Mouse (Mus musculus) MEL (cell line): ENCODE measurements at regions not wholly inside any gene's neighbourhood (a gene's known extent, or its start where the extent isn't known, plus 50 kb on each side); places are given as distances from the start of the nearest gene placed in this dataset.

Experiments
- DNase-seq: peaks from one replicate; pipeline ENCODE4 v3.0.0; 2011; ENCODE audit warnings: low read depth, low spot score
- H3K27ac ChIP-seq: 2 replicates; pipeline ENCODE4 v1.5.1; 2012; ENCODE audit warnings: low read depth, mild to moderate bottlenecking, control low read depth, low read length, moderate library complexity; ENCODE audit not compliant: control insufficient read depth
- H3K27me3 ChIP-seq, 2 experiments: fragments of 150-350 bp in 1 of 2; sonication (generic) in 1 of 2; 2 replicates each; pipeline ENCODE4 v1.6.1; 2012; ENCODE audit warnings: low read length in 2 of 2, mild to moderate bottlenecking in 2 of 2, improper control_type of control experiment in 1 of 2, moderate library complexity in 1 of 2; ENCODE audit not compliant: insufficient read depth in 2 of 2, control insufficient read depth in 1 of 2
- H3K36me3 ChIP-seq, 2 experiments: 2 replicates each; pipeline ENCODE4 v1.6.1; 2012 to 2014; ENCODE audit warnings: low read length in 2 of 2, improper control_type of control experiment in 1 of 2, inconsistent platforms in 1 of 2, mild to moderate bottlenecking in 1 of 2; ENCODE audit not compliant: insufficient read depth in 2 of 2, control insufficient read depth in 1 of 2
- H3K4me1 ChIP-seq, 2 experiments: fragments of 150-350 bp in 1 of 2; sonication (generic) in 1 of 2; 2 replicates each; pipeline ENCODE4 v1.6.1; 2012; ENCODE audit warnings: low read length in 2 of 2, improper control_type of control experiment in 1 of 2, mild to moderate bottlenecking in 1 of 2; ENCODE audit not compliant: insufficient read depth in 2 of 2, control insufficient read depth in 1 of 2
- H3K4me3 ChIP-seq, 2 experiments: fragments of 150-350 bp in 1 of 2; sonication (generic) in 1 of 2; 2 replicates each; pipeline ENCODE4 v1.5.1; 2012; ENCODE audit warnings: low read depth in 2 of 2, low read length in 2 of 2, mild to moderate bottlenecking in 2 of 2, moderate library complexity in 2 of 2, control low read depth in 1 of 2, improper control_type of control experiment in 1 of 2; ENCODE audit not compliant: control insufficient read depth in 1 of 2, insufficient read depth in 1 of 2
- H3K79me2 ChIP-seq: 2 replicates; pipeline ENCODE4 v1.6.1; 2012; ENCODE audit warnings: mild to moderate bottlenecking, low read length, moderate library complexity; ENCODE audit not compliant: control insufficient read depth, poor library complexity, insufficient read depth
- H3K9ac ChIP-seq: 2 replicates; pipeline ENCODE4 v1.6.1; 2012; ENCODE audit warnings: low read depth, mild to moderate bottlenecking, control low read depth, low read length, moderate library complexity; ENCODE audit not compliant: control insufficient read depth, poor library complexity, severe bottlenecking
- H3K9me3 ChIP-seq: fragments of 150-350 bp; sonication (generic); replicated peaks from 2 replicates; pipeline ENCODE4 v1.6.1; 2012; ENCODE audit warnings: mild to moderate bottlenecking, low read length, improper control_type of control experiment, moderate library complexity; ENCODE audit not compliant: insufficient read depth
- CTCF ChIP-seq, 3 experiments: IDR thresholded peaks in 2 of 3; conservative IDR thresholded peaks in 1 of 3; 2 replicates each; pipeline ENCODE4 v1.5.1; 2011 to 2012; ENCODE audit warnings: low read length in 3 of 3, low read depth in 2 of 3, mild to moderate bottlenecking in 2 of 3, improper control_type of control experiment in 1 of 3, inconsistent platforms in 1 of 3, mixed read lengths in 1 of 3, moderate library complexity in 1 of 3; ENCODE audit not compliant: control insufficient read depth in 1 of 3, insufficient read depth in 1 of 3, poor library complexity in 1 of 3, severe bottlenecking in 1 of 3
- EP300 ChIP-seq, 2 experiments: IDR thresholded peaks; 2 replicates each; pipeline ENCODE4 v1.6.1; 2011; ENCODE audit warnings: improper control_type of control experiment in 2 of 2, low read length in 2 of 2, low read depth in 1 of 2, mild to moderate bottlenecking in 1 of 2
- GABPA ChIP-seq: IDR thresholded peaks from 2 replicates; pipeline ENCODE4 v1.6.1; 2012; ENCODE audit warnings: low read depth, mild to moderate bottlenecking, inconsistent platforms, low read length, improper control_type of control experiment, moderate library complexity
- GATA1 ChIP-seq: IDR thresholded peaks from 2 replicates; pipeline ENCODE4 v1.6.1; 2011; ENCODE audit warnings: low read depth, low read length, improper control_type of control experiment
- MAFK ChIP-seq: IDR thresholded peaks from 2 replicates; pipeline ENCODE4 v1.6.1; 2011; ENCODE audit warnings: low read depth, mild to moderate bottlenecking, low read length, improper control_type of control experiment, borderline replicate concordance
- MAX ChIP-seq: IDR thresholded peaks from 2 replicates; pipeline ENCODE4 v1.6.1; 2011; ENCODE audit warnings: low read length, improper control_type of control experiment
- MAZ ChIP-seq: IDR thresholded peaks from 2 replicates; pipeline ENCODE4 v1.6.1; 2012; ENCODE audit warnings: low read depth, mild to moderate bottlenecking, inconsistent platforms, low read length, improper control_type of control experiment
- MYC ChIP-seq: IDR thresholded peaks from 2 replicates; pipeline ENCODE4 v1.6.1; 2011; ENCODE audit warnings: low read depth, mild to moderate bottlenecking, low read length, improper control_type of control experiment, moderate library complexity
- NELFE ChIP-seq: IDR thresholded peaks from 2 replicates; pipeline ENCODE4 v1.6.1; 2011; ENCODE audit warnings: low read depth, low read length, improper control_type of control experiment
- NRF1 ChIP-seq: IDR thresholded peaks from 2 replicates; pipeline ENCODE4 v1.6.1; 2014; ENCODE audit warnings: low read depth, mild to moderate bottlenecking, inconsistent platforms, low read length, improper control_type of control experiment, moderate library complexity; ENCODE audit not compliant: poor library complexity, insufficient read depth, severe bottlenecking
- POLR2A ChIP-seq, 2 experiments: IDR thresholded peaks; 2 replicates each; pipeline ENCODE4 v1.6.1; 2011 to 2012; ENCODE audit warnings: low read length in 2 of 2, mild to moderate bottlenecking in 2 of 2, control low read depth in 1 of 2, improper control_type of control experiment in 1 of 2, low read depth in 1 of 2, moderate library complexity in 1 of 2; ENCODE audit not compliant: control insufficient read depth in 1 of 2, insufficient read depth in 1 of 2, poor library complexity in 1 of 2
- POLR2AphosphoS5 ChIP-seq: IDR thresholded peaks from 2 replicates; pipeline ENCODE4 v1.6.1; 2012; ENCODE audit warnings: low read depth, borderline replicate concordance, mild to moderate bottlenecking, inconsistent platforms, low read length, moderate library complexity, mixed read lengths
- RAD21 ChIP-seq: IDR thresholded peaks from 2 replicates; pipeline ENCODE4 v1.6.1; 2011; ENCODE audit warnings: mild to moderate bottlenecking, low read depth, low read length, improper control_type of control experiment
- SIN3A ChIP-seq: IDR thresholded peaks from 2 replicates; pipeline ENCODE4 v1.6.1; 2012; ENCODE audit warnings: low read length, improper control_type of control experiment, inconsistent platforms
- SMC3 ChIP-seq: IDR thresholded peaks from 2 replicates; pipeline ENCODE4 v1.6.1; 2011; ENCODE audit warnings: low read depth, low read length, improper control_type of control experiment
- TCF12 ChIP-seq: IDR thresholded peaks from 2 replicates; pipeline ENCODE4 v1.6.1; 2014; ENCODE audit warnings: low read depth, mild to moderate bottlenecking, inconsistent platforms, low read length, improper control_type of control experiment, moderate library complexity
- USF1 ChIP-seq: IDR thresholded peaks from 2 replicates; pipeline ENCODE4 v1.6.1; 2014; ENCODE audit warnings: low read depth, mild to moderate bottlenecking, inconsistent platforms, low read length, improper control_type of control experiment, moderate library complexity
- ZC3H11A ChIP-seq: IDR thresholded peaks from 2 replicates; pipeline ENCODE4 v1.6.1; 2012; ENCODE audit warnings: low read depth, mild to moderate bottlenecking, inconsistent platforms, low read length, improper control_type of control experiment
- ZKSCAN1 ChIP-seq: IDR thresholded peaks from 2 replicates; pipeline ENCODE4 v1.6.1; 2012; ENCODE audit warnings: low read depth, mild to moderate bottlenecking, inconsistent platforms, low read length, improper control_type of control experiment, moderate library complexity
- ZMIZ1 ChIP-seq: IDR thresholded peaks from 2 replicates; pipeline ENCODE4 v1.6.1; 2012; ENCODE audit warnings: low read depth, mild to moderate bottlenecking, inconsistent platforms, low read length, improper control_type of control experiment, moderate library complexity
- ZNF384 ChIP-seq: IDR thresholded peaks from 2 replicates; pipeline ENCODE4 v1.6.1; 2012; ENCODE audit warnings: low read depth, mild to moderate bottlenecking, inconsistent platforms, low read length, improper control_type of control experiment

DNA sequence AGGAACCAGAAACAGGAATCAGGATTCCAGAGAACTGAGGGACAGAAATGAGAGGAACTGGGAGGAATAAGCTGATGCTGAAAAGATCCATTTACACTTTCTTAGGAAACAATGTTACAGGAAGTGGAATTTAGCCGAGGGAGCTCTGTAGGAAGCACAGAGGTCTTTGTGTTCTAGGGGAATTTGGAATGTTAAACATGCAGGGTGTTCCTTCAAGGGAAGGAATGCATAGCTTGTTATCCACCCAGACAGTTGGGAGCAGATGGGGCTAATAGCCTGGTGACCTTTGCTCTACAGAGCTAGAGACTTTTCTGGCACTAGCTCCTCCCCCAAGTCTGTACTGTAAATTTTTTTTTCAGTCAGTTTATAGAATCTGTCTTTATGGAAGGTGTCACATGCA is 64.1 kb downstream of the Gm11983 start (continued):
- TF ChIP-seq POLR2AphosphoS5, result no peak
- TF ChIP-seq, all 39 proteins: peak for 0

- TF ChIP-seq ZKSCAN1, result no peak
- no peaks in the 10 kb centered on the region for H3K36me3 ChIP-seq
- no peaks in the 10 kb centered on the region for H3K4me1 ChIP-seq
- DNase-seq, result no peak
- no peak overlapping the region for H3K4me3 ChIP-seq
- H3K9ac ChIP-seq, result no peak overlapping the region
- H3K27me3 ChIP-seq, result no peaks in the 10 kb centered on the region
- no peaks in the 10 kb centered on the region for H3K9me3 ChIP-seq
- no peak overlapping the region for H3K27ac ChIP-seq
- no peaks in the 10 kb centered on the region for H3K79me2 ChIP-seq
Measured at GRCm38 (mm10) chr11:6769437-6769765, 68.1 kb downstream of the Gm11983 start.

- Histone ChIP-seq H3K9ac (no peak overlapping the region), H3K27me3 (no peaks in the 10 kb centered on the region), H3K4me1 (no peaks in the 10 kb centered on the region), H3K27ac (no peak overlapping the region), H3K4me3 (no peak overlapping the region), H3K36me3 (no peaks in the 10 kb centered on the region), H3K9me3 (no peaks in the 10 kb centered on the region), H3K79me2 (no peaks in the 10 kb centered on the region)
- peak; percentile 33 for DNase-seq
- TF ChIP-seq ZC3H11A (peak; percentile 71), RAD21 (peak; percentile 74), SMC3 (peak; percentile 81), MAFK (no peak), GATA1 (no peak), CTCF (IDR thresholded peaks at IDR 0.05 in 2 of 3, conservative IDR thresholded peaks at IDR 0.05 in 1 of 3; ENCODE audit: control insufficient read depth in 1 of 3, insufficient read depth in 1 of 3, low read depth in 2 of 3, low read length in 3 of 3, poor library complexity in 1 of 3, severe bottlenecking in 1 of 3) (peak; percentile 78 to 94 (median 86)), USF1 (no peak)
Measured at GRCm38 (mm10) chr11:6768599-6769436, 68.6 kb downstream of the Gm11983 start.

- TF ChIP-seq MAZ, result no peak
- TF ChIP-seq ZMIZ1, result no peak
- no peak for TF ChIP-seq MAX
- no peak for TF ChIP-seq MYC
- TF ChIP-seq ZC3H11A, result no peak
- no peak for TF ChIP-seq NELFE
- no peak for TF ChIP-seq SIN3A
- no peak for TF ChIP-seq TCF12
- no peak for TF ChIP-seq ZNF384
- TF ChIP-seq NRF1, result no peak
- no peak for TF ChIP-seq POLR2AphosphoS5
- no peak for TF ChIP-seq EP300 (IDR thresholded peaks at IDR 0.05; ENCODE audit: low read depth in 1 of 2, low read length in 2 of 2)
- no peak for TF ChIP-seq POLR2A (IDR thresholded peaks at IDR 0.05; ENCODE audit: control insufficient read depth in 1 of 2, insufficient read depth in 1 of 2, low read depth in 1 of 2, low read length in 2 of 2, poor library complexity in 1 of 2)
- TF ChIP-seq GABPA, result no peak
- DNase-seq, result no peak
- no peak overlapping the region for H3K4me3 ChIP-seq
- H3K9ac ChIP-seq, result no peak overlapping the region
- H3K4me1 ChIP-seq, result no peaks in the 10 kb centered on the region
- H3K79me2 ChIP-seq, result no peaks in the 10 kb centered on the region
- H3K9me3 ChIP-seq, result no peaks in the 10 kb centered on the region
- no peak overlapping the region for H3K27ac ChIP-seq
- no peaks in the 10 kb centered on the region for H3K36me3 ChIP-seq
- H3K27me3 ChIP-seq, result no peaks in the 10 kb centered on the region
Measured at GRCm38 (mm10) chr11:6766725-6767124, 70.7 kb downstream of the Gm11983 start.
